Mouse (Mus musculus) CD8-positive naive resting alpha-beta T cell, adult 2 months (primary cell): Measurements from ENCODE around the gene Capn11.
A peak's percentile ranks its signal among the peaks of the same experiment; 100 is the strongest.

Source experiments
- DNase-seq, 2 experiments: peaks; one replicate each; pipeline ENCODE4 v3.0.0; 2022; ENCODE audit warnings: low read depth in 2 of 2, low spot score in 2 of 2

Capn11 gene

GRCm38 (mm10) chr17:45659225-45659624 lies at the start of gene Capn11:
Gene Capn11 (minus strand): TSS chr17:45659325.
- DNase-seq, result no peak

- no peak for DNase-seq
Observed at GRCm38 (mm10) chr17:45708179-45708578, 49.1 kb upstream of the Capn11 start.

DNA sequence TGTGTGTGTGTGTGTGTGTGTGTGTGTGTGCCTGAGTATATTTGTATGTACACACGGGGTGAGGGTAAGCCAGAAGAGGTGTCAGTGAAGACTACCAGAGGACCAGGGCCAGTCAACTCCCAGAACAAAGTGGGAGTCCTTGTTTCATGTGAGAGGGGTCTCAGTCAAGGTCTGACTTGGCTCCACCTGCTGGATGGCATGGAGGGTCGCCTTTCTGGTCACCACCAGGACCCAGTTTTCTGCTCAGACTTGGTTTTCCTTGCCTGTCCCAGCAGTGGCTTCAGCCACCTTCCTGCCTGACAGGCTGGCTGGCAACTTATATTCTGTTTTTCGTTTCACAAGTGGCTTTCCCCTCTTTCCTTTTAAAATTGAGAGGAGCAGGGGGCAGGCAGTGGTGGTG lies 48.3 kb upstream of the Capn11 start:
- no peak for DNase-seq

- DNase-seq, result no peak
Observed at GRCm38 (mm10) chr17:45706796-45707195, 47.7 kb upstream of the Capn11 start.

DNA sequence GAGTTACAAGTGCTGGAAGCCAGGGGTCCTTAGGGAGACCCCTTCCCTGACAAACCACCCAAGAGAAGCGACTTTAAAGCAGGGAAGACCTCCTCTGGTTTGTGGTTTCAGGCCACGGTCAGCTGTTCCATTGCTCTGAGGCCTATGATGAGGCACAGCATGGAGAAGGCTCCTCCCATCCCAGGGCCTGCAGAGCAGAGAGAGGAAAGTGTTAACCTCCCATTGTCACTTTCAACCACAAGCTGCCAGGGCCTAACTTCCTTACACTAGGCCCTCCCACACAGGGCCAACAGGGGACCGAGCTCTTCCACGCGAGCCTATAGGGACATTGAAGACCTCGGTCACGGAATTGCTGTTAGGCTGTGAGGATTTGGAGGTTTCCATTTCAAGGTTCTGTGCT lies 44.1 kb upstream of the Capn11 start:
- no peak for DNase-seq

GRCm38 (mm10) chr17:45702254-45702653 lies 43.1 kb upstream of the Capn11 start:
- no peak for DNase-seq

GRCm38 (mm10) chr17:45701236-45701591 lies 42.1 kb upstream of the Capn11 start:
- no peak for DNase-seq

DNA sequence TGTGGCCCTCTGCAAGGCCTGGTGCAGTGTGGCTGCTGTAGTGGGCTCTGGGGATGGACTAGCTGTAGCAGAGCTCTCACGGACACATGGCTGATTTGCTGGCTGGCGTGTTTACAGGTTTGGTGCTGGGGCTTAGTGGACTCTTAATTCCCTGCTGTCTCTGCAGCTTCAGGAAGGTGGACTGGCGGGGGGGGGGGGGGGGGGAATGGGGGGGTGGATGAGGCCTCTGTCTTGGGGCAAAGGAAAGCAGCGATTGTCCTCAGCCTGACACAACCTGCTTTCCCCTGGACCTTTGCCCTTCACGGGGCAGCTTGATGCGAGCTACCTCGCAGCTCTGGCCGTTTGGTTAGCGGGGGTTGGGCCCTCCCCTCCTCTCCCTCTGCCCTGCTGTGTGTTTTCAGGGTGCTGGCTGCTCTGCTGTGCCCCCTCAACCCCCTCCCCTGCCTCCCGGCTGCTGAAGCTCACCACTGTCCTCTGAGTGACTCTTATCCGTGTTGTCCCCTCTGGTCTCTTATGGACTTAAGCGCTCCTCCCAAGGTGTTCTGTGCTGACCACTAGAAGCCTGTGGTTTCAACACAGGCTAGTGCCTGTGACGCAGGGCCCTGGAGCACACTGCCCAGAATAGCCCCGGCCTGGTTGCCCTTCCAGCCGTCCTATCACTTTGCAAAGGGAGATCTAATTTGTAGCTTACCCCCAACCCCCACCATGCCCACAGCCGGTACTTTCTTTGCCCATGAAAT lies 41.5 kb upstream of the Capn11 start:
- no peak for DNase-seq

DNA sequence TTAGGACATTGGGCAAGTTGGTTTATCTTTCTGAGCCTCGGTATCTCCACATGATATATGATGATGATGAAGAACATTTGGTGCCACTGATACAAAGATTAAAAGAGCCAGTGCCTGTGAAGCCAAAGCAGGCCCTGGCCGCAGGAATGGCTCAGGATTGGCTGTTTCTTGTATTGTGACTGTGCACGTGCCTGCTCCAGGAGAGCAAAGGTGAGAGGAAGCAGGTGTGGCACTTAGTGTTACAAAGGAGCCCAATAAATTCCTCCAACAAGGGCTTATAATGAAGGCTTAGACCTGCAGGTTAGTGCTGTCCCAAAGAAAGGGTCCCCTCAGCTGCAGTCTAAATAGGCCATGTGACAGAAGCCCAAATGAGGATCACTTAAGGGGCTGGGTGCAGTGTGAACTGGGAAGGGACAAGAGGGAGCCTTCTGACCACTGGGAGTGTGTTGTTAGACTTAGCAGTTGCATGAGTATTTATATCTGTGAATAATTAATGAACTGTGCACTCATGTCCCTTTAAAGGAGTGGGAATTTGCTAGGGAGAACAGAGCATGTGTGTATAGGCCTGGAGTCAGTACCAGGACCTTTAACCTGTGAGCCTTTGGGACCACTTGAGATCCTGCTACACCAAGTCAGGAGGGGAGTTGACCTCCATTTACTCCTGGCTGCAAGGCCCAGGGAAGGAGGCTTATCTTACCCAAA lies 40.1 kb upstream of the Capn11 start:
- no peak for DNase-seq

- DNase-seq, result no peak
Observed at GRCm38 (mm10) chr17:45698368-45698767, 39.2 kb upstream of the Capn11 start.

DNA sequence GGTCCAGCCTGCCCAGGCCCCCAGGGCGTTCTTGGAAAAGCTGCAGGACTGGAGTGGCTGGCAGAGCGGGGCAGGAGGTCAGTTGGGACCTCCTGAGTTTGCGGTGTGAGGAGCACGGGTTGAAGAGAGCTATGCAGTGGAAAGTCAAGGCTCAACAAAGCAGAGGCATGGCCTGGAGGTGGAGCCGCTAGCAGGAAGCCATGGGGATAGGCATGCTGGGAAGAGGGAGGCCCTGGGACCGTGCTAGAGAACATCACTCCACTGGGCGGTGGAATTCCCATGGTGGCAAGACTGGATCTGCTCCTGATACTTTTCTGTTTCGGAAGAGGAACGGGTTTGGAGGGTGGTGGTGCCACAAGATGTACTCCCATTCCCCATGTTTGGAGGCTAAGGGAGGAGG lies 37.9 kb upstream of the Capn11 start:
- DNase-seq, result no peak

DNA sequence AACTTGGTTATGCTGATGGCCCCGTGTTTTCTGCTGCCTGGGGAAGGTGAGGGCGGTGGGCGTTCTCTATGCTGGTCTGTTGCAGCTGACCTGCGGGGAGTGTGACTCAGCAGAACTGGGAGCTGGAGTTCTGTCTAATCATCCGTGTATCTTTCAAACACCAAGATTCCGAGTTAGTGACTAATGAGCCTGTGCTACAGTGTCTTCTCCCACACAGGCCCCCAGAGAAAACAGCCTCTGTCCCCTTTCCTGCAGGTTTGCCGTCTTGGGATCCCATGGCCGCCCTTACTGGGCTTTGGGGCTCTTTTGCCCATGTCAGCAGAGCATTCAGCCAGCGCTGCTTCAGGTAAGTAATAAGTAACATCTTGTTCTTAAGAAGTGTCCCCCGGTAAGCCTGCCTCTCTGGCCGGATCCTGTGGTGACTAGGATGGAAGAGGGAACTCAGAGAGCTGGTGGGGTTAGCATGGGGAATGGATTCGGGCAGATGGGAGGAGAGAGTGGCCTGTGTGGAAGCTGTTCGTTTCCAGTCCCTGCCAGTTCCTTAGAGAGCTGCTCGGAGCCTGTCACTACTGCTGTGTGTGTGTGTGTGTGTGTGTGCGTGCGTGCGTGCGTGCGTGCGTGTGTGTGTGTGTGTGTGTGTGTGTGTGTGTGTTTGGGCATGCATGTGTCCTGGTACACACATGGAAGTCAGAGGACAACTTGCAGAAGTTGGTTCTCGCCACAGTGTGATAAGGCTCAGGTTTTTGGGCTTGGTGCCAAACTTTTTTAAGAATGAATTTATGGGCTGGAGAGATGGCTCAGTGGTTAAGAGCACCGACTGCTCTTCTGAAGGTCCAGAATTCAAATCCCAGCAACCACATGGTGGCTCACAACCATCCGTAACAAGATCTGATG lies 36.3 kb upstream of the Capn11 start:
- no peak for DNase-seq

DNA sequence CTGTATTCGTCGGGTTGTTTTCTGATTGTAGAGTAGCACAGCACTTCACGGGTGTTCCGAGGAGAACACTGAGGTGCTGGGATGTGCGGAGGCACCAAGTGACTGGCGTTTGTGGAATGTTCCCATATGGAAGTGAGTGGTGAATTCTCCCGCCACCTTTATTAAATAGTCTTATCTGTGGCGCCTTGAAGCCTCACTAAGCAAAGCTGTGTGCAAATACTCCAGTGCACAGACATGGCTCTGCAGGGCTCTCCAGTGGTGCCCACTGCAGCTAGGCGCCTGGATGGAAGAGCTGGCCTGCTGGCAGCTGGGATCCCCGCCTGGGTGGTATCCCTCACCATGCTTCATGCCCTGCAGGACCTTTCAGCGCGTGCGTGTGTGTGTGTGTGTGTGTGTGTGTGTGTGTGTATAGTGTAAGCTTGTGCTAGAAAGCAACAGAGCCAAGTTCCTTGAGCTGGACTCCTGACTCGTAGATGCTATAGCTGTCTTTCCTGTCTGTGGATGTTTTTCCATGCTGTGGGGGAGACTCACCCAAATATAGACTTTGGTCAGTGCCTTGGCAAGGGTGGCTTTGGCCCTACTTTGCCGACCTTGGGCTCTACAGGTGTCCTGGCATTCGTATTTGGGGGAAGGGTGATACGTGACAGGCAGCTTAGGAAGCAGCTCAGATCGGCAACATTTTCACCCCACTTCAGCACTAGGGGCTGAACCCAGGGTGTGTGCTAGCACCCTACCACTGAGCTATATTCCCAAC lies 34.9 kb upstream of the Capn11 start:
- no peak for DNase-seq

DNA sequence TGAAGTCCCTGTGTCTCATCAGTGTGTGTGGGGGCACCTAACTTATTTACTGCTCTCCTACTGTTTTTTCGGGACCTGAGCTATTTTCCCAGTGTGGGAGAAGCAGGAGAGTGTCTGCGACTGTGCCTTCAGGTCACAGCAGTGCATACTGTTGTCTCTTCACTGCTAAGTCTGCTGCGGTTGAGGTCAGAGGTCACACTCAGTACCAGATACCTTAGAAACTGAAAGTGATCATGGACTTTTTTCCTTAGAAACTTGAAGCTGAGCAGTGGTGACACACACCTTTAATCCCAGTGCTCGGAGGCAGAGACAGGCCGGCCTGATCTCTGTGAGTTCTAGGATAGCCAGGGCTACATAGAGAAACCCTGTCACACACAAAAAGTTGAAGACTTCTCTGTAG lies 33.0 kb upstream of the Capn11 start:
- DNase-seq, result no peak

DNA sequence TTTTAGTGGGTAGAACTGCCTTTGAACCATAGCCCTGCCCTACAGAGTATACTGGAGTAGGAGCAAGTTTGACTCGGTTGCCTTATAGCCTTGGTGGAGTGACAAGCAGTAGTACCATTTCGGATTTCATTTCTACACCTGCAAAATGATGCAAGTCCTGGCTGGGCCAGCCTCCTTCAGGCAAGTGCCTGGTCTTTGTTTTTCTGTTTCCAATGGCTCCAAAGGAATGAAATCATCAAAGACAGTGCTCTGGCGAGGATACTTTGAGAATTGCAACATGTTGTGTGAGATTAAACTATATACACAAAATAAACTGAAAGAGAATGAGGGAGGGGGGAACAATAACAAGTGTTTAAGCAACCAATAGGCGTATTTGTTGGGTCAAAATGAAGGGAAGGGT lies 30.9 kb upstream of the Capn11 start:
- no peak for DNase-seq

DNA sequence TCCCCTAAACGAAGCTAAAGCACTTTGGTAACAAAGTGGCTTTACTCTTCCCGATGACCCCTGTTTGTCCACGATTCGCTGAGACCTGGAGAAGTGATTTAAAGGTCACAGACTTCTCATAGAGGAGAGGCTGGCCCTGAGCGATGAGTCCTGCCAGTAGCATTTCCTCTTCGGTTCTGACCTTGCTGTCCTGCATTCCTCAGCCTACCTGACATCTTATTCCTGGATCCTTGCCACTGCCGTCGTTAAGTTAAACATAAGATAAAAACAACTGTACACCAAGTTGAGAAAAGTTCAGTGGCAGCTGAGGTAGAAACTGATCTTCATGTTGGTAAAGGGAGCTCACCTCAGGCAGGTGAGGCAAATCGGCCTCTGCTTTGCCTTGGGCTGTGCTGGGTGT lies 30.0 kb upstream of the Capn11 start:
- DNase-seq, result no peak

GRCm38 (mm10) chr17:45686716-45687115 lies 27.6 kb upstream of the Capn11 start, which contains the start of gene Tmem63b:
Gene Tmem63b (minus strand): TSS chr17:45686905.
- peak in 1 of 2 experiments; percentile 34 for DNase-seq

- peak; percentile 82 to 84 for DNase-seq
Observed at GRCm38 (mm10) chr17:45686093-45686619, 27.0 kb upstream of the Capn11 start, which contains the start of gene Mrpl14. Gene Mrpl14 (plus strand): TSS chr17:45686322.

GRCm38 (mm10) chr17:45685171-45686092 lies 26.3 kb upstream of the Capn11 start:
- DNase-seq, result peak in 1 of 2 experiments; percentile 23
